Mouse (Mus musculus): ENCODE measurements around the gene Wnt7b. TPM values are rescaled to one million over a fixed set of nuclear protein-coding genes. Genes with fewer than 3 reads are reported as not detected.

Gene Wnt7b
- not detected in 2 replicates for polyA plus RNA-seq (2012; ENCODE audit: insufficient read depth, insufficient read length, missing spikeins)

GRCm38 (mm10) chr15:85582356-85582910, at the start of gene Wnt7b:
TSS of gene Wnt7b (minus strand) at chr15:85582473.
- no peaks in the 10 kb centered on the region for H3K4me1 ChIP-seq (ENCODE audit: control insufficient read depth, insufficient read depth, low read length)
- no peak within 1 kb of the TSS for H3K4me3 ChIP-seq (ENCODE audit: insufficient read depth, low read length)
- TF ChIP-seq CTCF (IDR thresholded peaks at IDR 0.05; ENCODE audit: low read depth, low read length): no peak
- no peak within 1 kb of the TSS for H3K27ac ChIP-seq (ENCODE audit: insufficient read depth, low read depth, low read length)

GRCm38 (mm10) chr15:85631591-85631990, 49.3 kb upstream of the Wnt7b start:
- Histone ChIP-seq H3K4me3 (ENCODE audit: insufficient read depth, low read length) (no peak overlapping the region), H3K27ac (ENCODE audit: insufficient read depth, low read depth, low read length) (no peak overlapping the region), H3K4me1 (ENCODE audit: control insufficient read depth, insufficient read depth, low read length) (peaks cover 5% of the 10 kb centered on the region; the same call in 1 of the 2 replicates)
- TF ChIP-seq CTCF (IDR thresholded peaks at IDR 0.05; ENCODE audit: low read depth, low read length) (no peak), POLR2A (IDR thresholded peaks at IDR 0.05; ENCODE audit: borderline replicate concordance, low read depth, low read length) (no peak)

- H3K4me1 ChIP-seq (ENCODE audit: control insufficient read depth, insufficient read depth, low read length): peaks cover 3% of the 10 kb centered on the region; the same call in 1 of the 2 replicates
- no peak overlapping the region for H3K27ac ChIP-seq (ENCODE audit: insufficient read depth, low read depth, low read length)
- TF ChIP-seq POLR2A (IDR thresholded peaks at IDR 0.05; ENCODE audit: borderline replicate concordance, low read depth, low read length) (no peak), CTCF (IDR thresholded peaks at IDR 0.05; ENCODE audit: low read depth, low read length) (no peak)
- no peak overlapping the region for H3K4me3 ChIP-seq (ENCODE audit: insufficient read depth, low read length)
Measured at GRCm38 (mm10) chr15:85629924-85630545, 47.8 kb upstream of the Wnt7b start.

- Histone ChIP-seq H3K4me3 (ENCODE audit: insufficient read depth, low read length) (peak overlapping the region; percentile 33), H3K4me1 (ENCODE audit: control insufficient read depth, insufficient read depth, low read length) (no peaks in the 10 kb centered on the region), H3K27ac (ENCODE audit: insufficient read depth, low read depth, low read length) (no peak overlapping the region)
- TF ChIP-seq CTCF (IDR thresholded peaks at IDR 0.05; ENCODE audit: low read depth, low read length): no peak
- TF ChIP-seq POLR2A (IDR thresholded peaks at IDR 0.05; ENCODE audit: borderline replicate concordance, low read depth, low read length): no peak
Measured at GRCm38 (mm10) chr15:85625666-85626279, 43.5 kb upstream of the Wnt7b start.

GRCm38 (mm10) chr15:85622213-85622612, 39.9 kb upstream of the Wnt7b start:
- H3K4me1 ChIP-seq (ENCODE audit: control insufficient read depth, insufficient read depth, low read length): no peaks in the 10 kb centered on the region
- H3K4me3 ChIP-seq (ENCODE audit: insufficient read depth, low read length): no peak overlapping the region
- H3K27ac ChIP-seq (ENCODE audit: insufficient read depth, low read depth, low read length): no peak overlapping the region
- TF ChIP-seq POLR2A (IDR thresholded peaks at IDR 0.05; ENCODE audit: borderline replicate concordance, low read depth, low read length): no peak

- no peak overlapping the region for H3K27ac ChIP-seq (ENCODE audit: insufficient read depth, low read depth, low read length)
- no peaks in the 10 kb centered on the region; the same call in 1 of the 2 replicates for H3K4me1 ChIP-seq (ENCODE audit: control insufficient read depth, insufficient read depth, low read length)
- TF ChIP-seq CTCF (IDR thresholded peaks at IDR 0.05; ENCODE audit: low read depth, low read length): no peak
- TF ChIP-seq POLR2A (IDR thresholded peaks at IDR 0.05; ENCODE audit: borderline replicate concordance, low read depth, low read length): no peak
Measured at GRCm38 (mm10) chr15:85615537-85616100, 33.3 kb upstream of the Wnt7b start.

GRCm38 (mm10) chr15:85615075-85615474, 32.8 kb upstream of the Wnt7b start:
- no peaks in the 10 kb centered on the region; the same call in 1 of the 2 replicates for H3K4me1 ChIP-seq (ENCODE audit: control insufficient read depth, insufficient read depth, low read length)
- no peak overlapping the region for H3K27ac ChIP-seq (ENCODE audit: insufficient read depth, low read depth, low read length)
- TF ChIP-seq CTCF (IDR thresholded peaks at IDR 0.05; ENCODE audit: low read depth, low read length): no peak
- no peak for TF ChIP-seq POLR2A (IDR thresholded peaks at IDR 0.05; ENCODE audit: borderline replicate concordance, low read depth, low read length)
- no peak overlapping the region for H3K4me3 ChIP-seq (ENCODE audit: insufficient read depth, low read length)

More at GRCm38 (mm10) chr15:85615537-85616100, 33.3 kb upstream of the Wnt7b start:
- no peak overlapping the region for H3K4me3 ChIP-seq (ENCODE audit: insufficient read depth, low read length)

GRCm38 (mm10) chr15:85613358-85614266, 31.3 kb upstream of the Wnt7b start:
- no peak overlapping the region for H3K27ac ChIP-seq (ENCODE audit: insufficient read depth, low read depth, low read length)
- TF ChIP-seq POLR2A (IDR thresholded peaks at IDR 0.05; ENCODE audit: borderline replicate concordance, low read depth, low read length) (no peak), CTCF (IDR thresholded peaks at IDR 0.05; ENCODE audit: low read depth, low read length) (no peak)
- no peak overlapping the region for H3K4me3 ChIP-seq (ENCODE audit: insufficient read depth, low read length)

GRCm38 (mm10) chr15:85612660-85613357, 30.5 kb upstream of the Wnt7b start:
- Histone ChIP-seq H3K4me1 (ENCODE audit: control insufficient read depth, insufficient read depth, low read length) (no peaks in the 10 kb centered on the region; the same call in 1 of the 2 replicates), H3K4me3 (ENCODE audit: insufficient read depth, low read length) (no peak overlapping the region), H3K27ac (ENCODE audit: insufficient read depth, low read depth, low read length) (no peak overlapping the region)
- TF ChIP-seq POLR2A (IDR thresholded peaks at IDR 0.05; ENCODE audit: borderline replicate concordance, low read depth, low read length): no peak
- TF ChIP-seq CTCF (IDR thresholded peaks at IDR 0.05; ENCODE audit: low read depth, low read length): peak; percentile 74

More at GRCm38 (mm10) chr15:85613358-85614266, 31.3 kb upstream of the Wnt7b start:
- no peaks in the 10 kb centered on the region; the same call in 1 of the 2 replicates for H3K4me1 ChIP-seq (ENCODE audit: control insufficient read depth, insufficient read depth, low read length)
